Mouse (Mus musculus): ENCODE measurements around the gene Fry. TPM values are rescaled to one million over a fixed set of nuclear protein-coding genes. Genes with fewer than 3 reads are reported as not detected.

Gene Fry
- total and polyA plus RNA-seq, 3 experiments, result 43.8 to 153 (median 117) TPM

- Histone ChIP-seq H3K4me3 (no peak overlapping the region), H3K27ac (no peak overlapping the region), H3K9ac (ENCODE audit: low read depth, low read length) (no peak overlapping the region), H3K4me1 (ENCODE audit: control insufficient read depth, insufficient read depth, low read length) (peaks cover 6% of the 10 kb centered on the region), H3K36me3 (ENCODE audit: control insufficient read depth, insufficient read depth, low read length) (no peaks in the 10 kb centered on the region), H3K27me3 (ENCODE audit: control insufficient read depth, insufficient read depth, low read length) (no peaks in the 10 kb centered on the region), H3K79me2 (replicated peaks; ENCODE audit: control insufficient read depth, insufficient read depth, low read length) (no peaks in the 10 kb centered on the region)
- no peak for DNase-seq
- TF ChIP-seq CTCF (IDR thresholded peaks at IDR 0.05) (no peak), POLR2A (IDR thresholded peaks at IDR 0.05; ENCODE audit: insufficient read depth, low read depth, low read length) (no peak), EP300 (IDR thresholded peaks at IDR 0.05; ENCODE audit: insufficient read depth, low read depth, low read length) (no peak)
- 62% methylated on average over 13 of the region's 13 CpGs for WGBS
- intact Hi-C loops (cut with DNase I), result no loop called here
Measured at GRCm38 (mm10) chr5:150176251-150177015, 58.0 kb downstream of the Fry start.

GRCm38 (mm10) chr5:150177757-150178156, 59.3 kb downstream of the Fry start:
- TF ChIP-seq CTCF (IDR thresholded peaks at IDR 0.05) (no peak), EP300 (IDR thresholded peaks at IDR 0.05; ENCODE audit: insufficient read depth, low read depth, low read length) (no peak), POLR2A (IDR thresholded peaks at IDR 0.05; ENCODE audit: insufficient read depth, low read depth, low read length) (no peak)
- Histone ChIP-seq H3K27me3 (ENCODE audit: control insufficient read depth, insufficient read depth, low read length) (no peaks in the 10 kb centered on the region), H3K27ac (no peak overlapping the region), H3K36me3 (ENCODE audit: control insufficient read depth, insufficient read depth, low read length) (no peaks in the 10 kb centered on the region), H3K4me1 (ENCODE audit: control insufficient read depth, insufficient read depth, low read length) (peaks cover 6% of the 10 kb centered on the region), H3K9ac (ENCODE audit: low read depth, low read length) (no peak overlapping the region), H3K4me3 (no peak overlapping the region), H3K79me2 (replicated peaks; ENCODE audit: control insufficient read depth, insufficient read depth, low read length) (no peaks in the 10 kb centered on the region)
- 84% methylated on average over 1 of the region's 1 CpGs for WGBS
- DNase-seq, result no peak
- intact Hi-C loops (cut with DNase I), result no loop called here

DNA sequence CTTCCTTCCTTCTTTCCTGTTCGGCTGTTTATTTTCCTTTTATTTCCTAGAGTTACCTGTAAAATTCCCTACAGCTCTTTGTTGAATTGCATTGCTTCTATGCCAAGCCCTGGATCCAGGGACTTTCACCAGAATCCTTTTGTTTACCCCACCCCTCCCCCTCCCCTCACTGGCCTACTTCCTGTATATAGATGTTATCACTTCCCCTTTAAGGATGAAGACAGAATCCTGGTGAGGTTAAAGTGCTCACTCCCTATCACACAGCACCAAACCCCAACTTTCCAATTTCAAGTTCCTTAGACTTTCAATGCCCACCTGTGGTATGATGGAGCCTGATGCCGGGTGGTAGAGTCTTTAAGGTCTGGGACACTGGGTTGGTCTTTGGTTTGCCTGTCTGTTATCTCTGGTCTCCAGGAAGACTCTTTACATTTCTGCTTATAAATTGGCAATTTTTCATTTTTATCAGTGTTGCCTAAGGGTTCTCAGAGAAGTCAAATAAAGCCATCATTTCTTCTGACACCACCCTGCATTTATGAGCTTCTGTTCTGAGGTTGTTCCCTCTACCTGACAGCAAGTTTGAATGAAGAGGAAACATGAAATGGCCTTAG, 59.9 kb downstream of the Fry start:
- Histone ChIP-seq H3K27me3 (ENCODE audit: control insufficient read depth, insufficient read depth, low read length) (no peaks in the 10 kb centered on the region), H3K9ac (ENCODE audit: low read depth, low read length) (no peak overlapping the region), H3K36me3 (ENCODE audit: control insufficient read depth, insufficient read depth, low read length) (no peaks in the 10 kb centered on the region), H3K27ac (peak overlapping the region; percentile 45), H3K4me1 (ENCODE audit: control insufficient read depth, insufficient read depth, low read length) (peaks cover 6% of the 10 kb centered on the region), H3K4me3 (no peak overlapping the region), H3K79me2 (replicated peaks; ENCODE audit: control insufficient read depth, insufficient read depth, low read length) (no peaks in the 10 kb centered on the region)
- intact Hi-C loops (cut with DNase I), result no loop called here
- 85% methylated on average over 2 of the region's 2 CpGs for whole genome bisulfite sequencing
- DNase-seq, result no peak
- TF ChIP-seq EP300 (IDR thresholded peaks at IDR 0.05; ENCODE audit: insufficient read depth, low read depth, low read length), result no peak
- TF ChIP-seq CTCF (IDR thresholded peaks at IDR 0.05), result no peak
- no peak for TF ChIP-seq POLR2A (IDR thresholded peaks at IDR 0.05; ENCODE audit: insufficient read depth, low read depth, low read length)

DNA sequence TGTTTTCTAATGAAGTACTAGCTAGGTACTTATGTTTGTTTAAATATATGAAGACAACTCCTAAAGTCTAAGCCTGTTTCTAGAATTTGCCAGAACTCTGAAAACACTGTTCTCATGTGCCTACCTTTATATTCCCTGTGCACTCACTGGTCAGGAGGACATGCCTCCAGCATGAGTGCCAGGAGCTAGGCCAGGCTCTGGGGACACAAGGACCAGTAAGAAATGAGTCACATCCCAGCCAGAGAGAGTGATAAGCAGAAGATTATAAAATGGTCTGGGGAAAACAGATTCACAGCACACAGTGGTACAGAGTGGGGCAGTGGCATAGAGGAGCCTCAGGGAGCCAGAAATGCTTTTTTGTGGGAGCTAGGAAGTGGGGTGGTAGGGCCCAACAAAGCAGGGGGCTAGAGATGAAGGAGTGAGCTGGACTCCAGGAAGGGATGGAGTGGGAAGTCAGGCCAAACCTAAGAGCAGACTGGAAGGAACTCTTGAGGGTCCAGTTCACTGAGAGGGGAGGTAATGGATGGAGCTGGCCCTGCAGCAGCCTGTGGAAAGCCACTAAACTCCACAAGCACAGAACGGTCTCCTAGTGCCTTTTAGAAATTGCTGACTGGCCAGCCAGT, 62.7 kb downstream of the Fry start:
- TF ChIP-seq POLR2A (IDR thresholded peaks at IDR 0.05; ENCODE audit: insufficient read depth, low read depth, low read length), result no peak
- intact Hi-C loops (cut with DNase I), result loop anchor here (2.0 kb wide), 1 partner anchor 14 kb away; no protein-coding TSS in a partner anchor
- Histone ChIP-seq H3K9ac (ENCODE audit: low read depth, low read length) (no peak overlapping the region), H3K27me3 (ENCODE audit: control insufficient read depth, insufficient read depth, low read length) (no peaks in the 10 kb centered on the region), H3K4me3 (no peak overlapping the region), H3K4me1 (ENCODE audit: control insufficient read depth, insufficient read depth, low read length) (peaks cover 6% of the 10 kb centered on the region), H3K36me3 (ENCODE audit: control insufficient read depth, insufficient read depth, low read length) (no peaks in the 10 kb centered on the region), H3K27ac (peak overlapping the region; percentile 12; the same call in 1 of the 2 replicates), H3K79me2 (replicated peaks; ENCODE audit: control insufficient read depth, insufficient read depth, low read length) (no peaks in the 10 kb centered on the region)
- no peak for DNase-seq
- WGBS, result 80% methylated on average over 1 of the region's 1 CpGs

GRCm38 (mm10) chr5:150184959-150185358, 66.5 kb downstream of the Fry start:
- TF ChIP-seq POLR2A (IDR thresholded peaks at IDR 0.05; ENCODE audit: insufficient read depth, low read depth, low read length), result no peak
- TF ChIP-seq EP300 (IDR thresholded peaks at IDR 0.05; ENCODE audit: insufficient read depth, low read depth, low read length), result no peak
- TF ChIP-seq CTCF (IDR thresholded peaks at IDR 0.05), result no peak
- no peak overlapping the region for H3K4me3 ChIP-seq
- WGBS, result 100% methylated on average over 3 of the region's 3 CpGs
- H3K27ac ChIP-seq, result no peak overlapping the region
- H3K9ac ChIP-seq (ENCODE audit: low read depth, low read length), result no peak overlapping the region
- H3K36me3 ChIP-seq (ENCODE audit: control insufficient read depth, insufficient read depth, low read length), result no peaks in the 10 kb centered on the region
- H3K27me3 ChIP-seq (ENCODE audit: control insufficient read depth, insufficient read depth, low read length), result no peaks in the 10 kb centered on the region
- H3K4me1 ChIP-seq (ENCODE audit: control insufficient read depth, insufficient read depth, low read length), result peaks cover 2% of the 10 kb centered on the region
- intact Hi-C loops (cut with DNase I), result no loop called here
- no peaks in the 10 kb centered on the region for H3K79me2 ChIP-seq (replicated peaks; ENCODE audit: control insufficient read depth, insufficient read depth, low read length)
- no peak for DNase-seq

GRCm38 (mm10) chr5:150186121-150186520, 67.7 kb downstream of the Fry start:
- Histone ChIP-seq H3K27ac (no peak overlapping the region), H3K27me3 (ENCODE audit: control insufficient read depth, insufficient read depth, low read length) (peaks cover 3% of the 10 kb centered on the region; the same call in 1 of the 2 replicates), H3K79me2 (replicated peaks; ENCODE audit: control insufficient read depth, insufficient read depth, low read length) (peaks cover 4% of the 10 kb centered on the region), H3K4me1 (ENCODE audit: control insufficient read depth, insufficient read depth, low read length) (no peaks in the 10 kb centered on the region), H3K4me3 (no peak overlapping the region), H3K36me3 (ENCODE audit: control insufficient read depth, insufficient read depth, low read length) (no peaks in the 10 kb centered on the region), H3K9ac (ENCODE audit: low read depth, low read length) (no peak overlapping the region)
- 83% methylated on average over 4 of the region's 4 CpGs for WGBS
- TF ChIP-seq CTCF (IDR thresholded peaks at IDR 0.05) (no peak), EP300 (IDR thresholded peaks at IDR 0.05; ENCODE audit: insufficient read depth, low read depth, low read length) (no peak)
- intact Hi-C loops (cut with DNase I), result no loop called here
- no peak for DNase-seq
